Mouse (Mus musculus) midbrain, postnatal 0 days (tissue): ENCODE results near the gene Gm49342. TPM values are rescaled to one million over a fixed set of nuclear protein-coding genes. Genes with fewer than 3 reads are reported as not detected.
"Not testable (repeated sequence)": the region's sequence is repeated elsewhere in the genome, so short reads cannot be mapped to it uniquely, and the experiment has no call there.

Experiments used
- ATAC-seq: fragments of 200-750 bp; cut with Nextera tagmentation; 2 replicates; pipeline ENCODE4 v1.8.0; 2017; ENCODE audit warnings: moderate number of reproducible peaks, mild to moderate bottlenecking, moderate TSS enrichment, moderate library complexity; ENCODE audit not compliant: low FRiP score
- DNase-seq: peaks from one replicate; pipeline ENCODE4 v3.0.0-alpha.2; 2015; ENCODE audit warnings: low spot score
- H3K27ac ChIP-seq: fragments of 300-500 bp; sonication (generic); 2 replicates; pipeline ENCODE4 v1.5.1; 2014; ENCODE audit warnings: low read depth, mild to moderate bottlenecking, low read length, mixed read lengths
- H3K27me3 ChIP-seq: fragments of 300-500 bp; sonication (generic); 2 replicates; pipeline ENCODE4 v1.6.1; 2014; ENCODE audit warnings: low read length, control low read depth, mixed read lengths; ENCODE audit not compliant: insufficient read depth
- H3K36me3 ChIP-seq: fragments of 300-500 bp; sonication (generic); 2 replicates; pipeline ENCODE4 v1.6.1; 2014; ENCODE audit warnings: low read length, control low read depth, mixed read lengths; ENCODE audit not compliant: insufficient read depth
- H3K4me1 ChIP-seq: fragments of 300-500 bp; sonication (generic); 2 replicates; pipeline ENCODE4 v1.6.1; 2014; ENCODE audit warnings: mild to moderate bottlenecking, control low read depth, antibody characterized with exemption, low read length, mixed read lengths; ENCODE audit not compliant: insufficient read depth
- H3K4me2 ChIP-seq: fragments of 300-500 bp; sonication (generic); 2 replicates; pipeline ENCODE4 v1.6.1; 2014; ENCODE audit warnings: low read depth, mild to moderate bottlenecking, low read length, mixed read lengths; ENCODE audit not compliant: poor library complexity, severe bottlenecking
- H3K4me3 ChIP-seq: fragments of 300-500 bp; sonication (generic); 2 replicates; pipeline ENCODE4 v1.5.1; 2014; ENCODE audit warnings: low read depth, mild to moderate bottlenecking, low read length, moderate library complexity
- H3K9ac ChIP-seq: fragments of 300-500 bp; sonication (generic); replicated peaks from 2 replicates; pipeline ENCODE4 v1.6.1; 2014; ENCODE audit warnings: mild to moderate bottlenecking, low read length, moderate library complexity, mixed read lengths; ENCODE audit not compliant: poor library complexity, severe bottlenecking
- H3K9me3 ChIP-seq: fragments of 300-500 bp; sonication (generic); 2 replicates; pipeline ENCODE4 v1.6.1; 2016; ENCODE audit warnings: low read length, control low read depth
- CTCF ChIP-seq: IDR thresholded peaks from 2 replicates; pipeline ENCODE4 v1.5.1; 2016; ENCODE audit warnings: antibody characterized with exemption, mild to moderate bottlenecking
- WGBS: fragments of 180-500 bp; shearing (Covaris S2); extraction: QIAGEN DNeasy Blood & Tissue Kit; methylation state at CpG from one replicate; pipeline ENCODE4 v1.1.7; 2014; 5-methylcytosine and 5-hydroxymethylcytosine counted together
- polyA plus RNA-seq: library from polyadenylated mRNA; unstranded; fragments of >200 nt; fragmentation: Nextera tagmentation; extraction: Ambion mirVana; gene quantifications from 2 replicates; pipeline ENCODE4 v1.2.1, GENCODE M21; 2015
- total RNA-seq: library from RNA; depleted of rRNA; stranded (reverse); fragments of >200 nt; gene quantifications from 2 replicates; pipeline ENCODE4 v1.2.3, GENCODE M21; 2014

The Gm49342 gene
- total and polyA plus RNA-seq, 2 experiments from 2014 or later, result 0.75 to 0.82 TPM

DNA sequence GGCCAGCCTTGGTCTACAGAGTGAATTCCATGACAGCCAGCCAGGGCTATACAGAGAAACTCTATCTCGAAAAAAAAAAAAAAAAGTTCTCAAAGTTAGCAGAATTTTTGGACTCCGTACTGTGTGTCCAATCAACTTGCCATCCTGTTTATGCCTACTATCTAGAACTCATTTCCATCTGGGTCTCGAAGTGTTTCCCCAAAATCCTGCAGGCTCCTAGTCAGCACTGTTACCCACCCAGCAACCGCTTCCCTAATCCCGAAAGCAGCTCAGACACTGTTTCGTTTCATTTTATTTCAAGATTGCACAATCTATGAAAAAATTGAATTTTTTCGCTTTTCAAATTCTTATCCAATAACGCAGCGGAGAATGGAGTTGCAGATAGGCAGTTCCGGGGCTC, 11.2 kb downstream of the Gm49342 start:
- Histone ChIP-seq H3K9me3 (no peaks in the 10 kb centered on the region), H3K4me1 (no peaks in the 10 kb centered on the region), H3K4me2 (no peak overlapping the region), H3K4me3 (no peak overlapping the region), H3K36me3 (no peaks in the 10 kb centered on the region), H3K27me3 (no peaks in the 10 kb centered on the region), H3K9ac (no peak overlapping the region), H3K27ac (no peak overlapping the region)
- DNase-seq (no peak), ATAC-seq (no peak)
- 89% methylated on average over 10 of the region's 10 CpGs for WGBS
- no peak for TF ChIP-seq CTCF

DNA sequence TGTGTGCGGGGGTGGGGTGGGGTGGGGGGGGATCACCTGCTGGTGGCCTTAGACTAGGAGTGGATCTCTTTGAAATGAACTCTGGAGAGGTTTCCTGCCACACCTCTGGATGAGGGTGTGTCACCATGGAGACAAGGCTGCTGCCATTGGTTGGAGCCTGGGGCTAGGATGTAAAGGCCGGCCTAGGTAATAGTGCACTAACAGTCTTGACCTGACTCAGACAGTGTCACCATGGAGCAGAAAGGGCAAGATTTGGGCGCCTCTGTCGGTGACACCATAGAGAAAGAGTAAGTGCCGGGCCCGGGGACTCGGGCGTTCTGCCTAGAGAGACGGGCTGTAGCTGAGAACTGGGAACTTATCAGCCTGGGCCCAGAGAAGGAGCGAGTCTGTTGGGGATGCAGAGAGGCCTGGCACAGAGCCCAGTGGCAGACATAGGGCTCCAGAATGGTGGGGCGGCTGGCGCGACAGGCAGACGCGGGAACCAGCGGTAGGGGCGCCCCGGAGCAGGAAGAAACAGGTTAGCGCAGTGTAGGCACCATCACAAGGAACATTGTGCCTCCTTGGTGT, 11.7 kb downstream of the Gm49342 start, which contains the start of gene Pnp2:
Gene Pnp2 (plus strand): TSS at position 51 of the 567 bp plus-strand sequence.
- TF ChIP-seq CTCF, result peak; percentile 20
- not testable (repeated sequence) for H3K9me3 ChIP-seq, H3K27me3 ChIP-seq, H3K9ac ChIP-seq, H3K27ac ChIP-seq, H3K4me1 ChIP-seq, H3K36me3 ChIP-seq, H3K4me3 ChIP-seq
- DNase-seq (peak; percentile 27), ATAC-seq (peak; percentile 87)
- H3K4me2 ChIP-seq, result peak within 1 kb of the TSS; percentile 20; the same call in 1 of the 2 replicates
- WGBS, result 9% methylated on average over 18 of the region's 19 CpGs

DNA sequence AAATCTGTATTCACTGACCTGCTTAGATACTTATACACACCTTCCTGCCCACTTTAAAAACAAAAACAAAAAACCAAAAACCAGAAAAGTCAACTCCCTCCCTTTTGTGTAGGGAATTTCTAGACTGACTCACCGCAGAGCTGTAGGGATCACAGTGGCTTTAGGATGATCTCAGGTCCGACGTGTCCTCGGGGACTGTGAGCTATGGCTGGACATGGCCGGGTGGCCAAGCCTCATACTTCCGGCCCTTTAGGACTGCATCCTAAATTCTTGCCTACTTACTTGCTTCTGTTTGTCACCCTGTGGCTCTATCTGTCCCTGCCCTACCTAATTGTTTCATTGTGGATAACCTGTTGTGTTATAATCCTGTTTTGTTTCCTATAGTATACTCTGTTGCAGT, 12.4 kb downstream of the Gm49342 start:
- DNase-seq, H3K27ac ChIP-seq, H3K9ac ChIP-seq, ATAC-seq, H3K9me3 ChIP-seq, H3K36me3 ChIP-seq, H3K4me1 ChIP-seq, H3K4me3 ChIP-seq, H3K27me3 ChIP-seq: not testable (repeated sequence)
- 77% methylated on average over 6 of the region's 6 CpGs for WGBS
- H3K4me2 ChIP-seq, result peak overlapping the region; percentile 20; the same call in 1 of the 2 replicates

DNA sequence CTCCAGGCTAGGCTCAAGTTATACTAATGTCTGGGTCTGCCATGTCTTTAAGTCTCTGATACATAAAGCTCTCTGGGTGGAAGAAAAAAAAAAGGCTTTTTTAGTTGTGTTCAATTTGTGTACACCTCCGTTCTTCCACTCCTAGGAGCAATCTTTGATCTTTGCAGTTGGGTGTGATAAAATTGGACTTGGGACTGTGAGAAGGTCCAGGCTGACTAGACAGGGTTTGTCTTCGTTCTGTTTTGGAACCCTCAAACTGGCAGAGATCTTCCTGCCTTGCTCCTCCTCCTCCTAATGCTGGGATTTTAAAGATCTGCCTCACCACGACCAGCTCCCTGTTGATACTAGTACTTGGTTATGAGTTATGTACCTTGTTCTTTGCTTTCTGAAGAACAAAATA, 12.8 kb downstream of the Gm49342 start:
- H3K27ac ChIP-seq, H3K4me1 ChIP-seq, ATAC-seq, H3K9ac ChIP-seq, H3K27me3 ChIP-seq, DNase-seq, H3K9me3 ChIP-seq, H3K4me2 ChIP-seq, H3K4me3 ChIP-seq, H3K36me3 ChIP-seq: not testable (repeated sequence)
- 70% methylated on average over 3 of the region's 3 CpGs for WGBS

DNA sequence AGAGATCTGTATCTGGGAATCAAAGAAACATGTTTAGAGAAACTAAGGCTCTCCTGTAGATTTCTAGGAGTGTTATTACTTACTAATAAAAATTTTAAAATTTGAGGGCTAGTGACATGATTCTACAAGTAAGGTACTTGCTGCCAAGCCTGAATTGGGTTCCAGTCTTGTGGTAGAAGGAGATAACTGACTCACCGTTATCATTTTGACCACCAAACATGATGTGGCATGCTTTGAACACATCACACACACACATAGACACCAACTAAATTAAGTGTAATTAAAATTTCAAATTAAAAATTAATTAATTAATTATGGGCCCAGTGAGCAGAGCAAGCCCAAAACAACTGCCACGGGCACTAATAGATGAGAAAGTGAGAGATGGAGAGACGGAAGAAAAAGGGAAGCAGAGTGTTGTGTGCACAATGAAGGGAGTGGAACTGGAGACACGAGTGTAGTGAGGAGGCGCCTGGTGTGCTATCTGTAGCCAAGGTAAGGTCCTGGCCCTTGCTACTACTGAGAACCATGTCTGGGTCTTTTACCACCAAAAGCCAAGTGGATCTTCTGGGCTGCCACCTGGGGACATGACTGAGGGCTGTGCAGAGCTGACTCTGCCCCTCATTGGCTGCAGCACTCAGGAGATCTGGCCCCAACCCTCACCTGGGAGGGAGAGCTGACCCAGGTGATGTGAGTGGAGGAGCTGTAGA, 14.1 kb downstream of the Gm49342 start:
- not testable (repeated sequence) for H3K27ac ChIP-seq, H3K9ac ChIP-seq, DNase-seq, H3K9me3 ChIP-seq, H3K27me3 ChIP-seq, ATAC-seq, H3K4me2 ChIP-seq, H3K4me3 ChIP-seq, H3K4me1 ChIP-seq, H3K36me3 ChIP-seq
- WGBS, result 88% methylated on average over 5 of the region's 5 CpGs

DNA sequence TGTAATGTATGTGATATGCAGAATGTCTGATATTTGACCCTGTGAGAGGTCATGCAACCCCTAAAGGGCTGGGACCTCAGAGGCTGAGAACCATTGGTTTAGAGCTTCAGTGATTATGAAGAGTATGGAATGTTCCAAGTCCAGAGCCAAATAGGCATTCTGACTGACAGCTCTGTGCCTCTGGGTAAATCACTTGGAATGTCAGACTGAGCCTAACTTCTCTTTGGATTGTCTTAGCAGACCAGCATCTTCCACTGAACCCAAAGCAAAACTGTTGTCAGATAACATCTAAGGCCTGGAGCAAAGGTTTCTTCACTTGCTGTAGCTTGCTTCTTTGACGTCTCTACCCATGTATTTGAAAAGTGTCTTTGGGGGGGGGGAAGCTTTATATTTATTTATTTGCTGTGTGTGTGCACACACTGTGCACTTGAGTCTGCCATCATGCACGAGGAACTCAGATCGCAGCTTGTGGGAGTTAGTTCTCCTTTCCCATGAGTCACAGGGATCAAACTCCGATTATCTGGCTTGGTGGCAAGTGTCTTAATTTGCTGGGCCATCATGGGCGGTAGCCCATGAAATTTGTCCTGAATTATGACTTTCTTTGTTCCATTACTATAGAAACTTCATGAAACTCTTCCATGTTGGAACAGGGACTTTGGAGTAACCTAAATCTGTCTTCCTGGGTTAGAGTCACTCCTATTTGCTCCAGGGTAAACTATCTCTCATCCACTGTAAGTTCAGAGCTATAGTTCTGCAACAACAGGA, 24.1 kb downstream of the Gm49342 start:
- Histone ChIP-seq H3K4me3 (no peak overlapping the region), H3K9ac (no peak overlapping the region), H3K9me3 (no peaks in the 10 kb centered on the region), H3K4me1 (no peaks in the 10 kb centered on the region), H3K4me2 (no peak overlapping the region), H3K27me3 (no peaks in the 10 kb centered on the region), H3K27ac (no peak overlapping the region), H3K36me3 (no peaks in the 10 kb centered on the region)
- ATAC-seq (no peak), DNase-seq (no peak)
- WGBS, result 61% methylated on average over 5 of the region's 5 CpGs
- TF ChIP-seq CTCF, result no peak
